Mouse (Mus musculus) kidney, postnatal 14 days (tissue): ENCODE measurements around the gene Tex38.

Source experiments
- DNase-seq: peaks from one replicate; pipeline ENCODE4 v3.0.0; 2022; ENCODE audit warnings: mixed read lengths

Tex38 gene

DNA sequence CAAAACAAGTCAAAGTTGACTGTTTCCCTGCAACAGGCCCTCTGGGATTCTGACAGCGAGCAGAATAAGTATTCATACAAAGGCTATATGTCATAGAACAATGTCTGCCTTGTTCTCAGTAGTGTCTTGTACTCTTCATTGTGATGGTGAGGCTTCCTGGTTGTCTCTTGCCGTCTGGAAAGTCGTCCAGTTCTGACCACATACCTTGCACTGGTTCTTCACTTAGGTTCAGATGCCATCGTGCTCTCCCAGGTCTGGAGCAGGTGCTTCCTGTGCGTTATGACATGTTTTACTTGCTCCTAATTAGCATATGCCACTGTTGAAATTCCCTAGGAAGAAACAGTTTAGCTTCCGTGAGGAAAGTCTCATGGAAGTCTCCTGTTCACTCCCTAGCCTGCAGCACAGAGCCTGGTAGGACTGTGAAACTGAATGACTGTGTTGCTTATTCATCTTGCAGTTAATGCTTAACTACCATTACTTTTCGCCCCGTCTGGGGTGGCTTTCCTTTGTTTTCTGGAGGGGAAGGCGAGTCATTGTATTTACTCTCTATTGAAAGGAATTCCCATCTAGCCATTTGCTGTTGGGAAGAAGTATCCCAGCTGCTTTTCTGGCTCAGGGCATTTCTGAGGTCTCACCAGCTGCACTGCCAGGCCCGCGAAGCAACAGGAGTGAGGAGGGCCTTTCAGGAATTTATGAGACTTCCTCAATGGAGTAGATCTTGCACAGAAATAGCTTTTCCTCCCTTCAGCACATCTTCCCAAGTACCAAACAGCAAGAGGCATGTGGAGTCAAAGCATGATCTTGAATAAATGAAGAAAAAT is 13.0 kb downstream of the Tex38 start:
- peak; percentile 6 for DNase-seq

DNA sequence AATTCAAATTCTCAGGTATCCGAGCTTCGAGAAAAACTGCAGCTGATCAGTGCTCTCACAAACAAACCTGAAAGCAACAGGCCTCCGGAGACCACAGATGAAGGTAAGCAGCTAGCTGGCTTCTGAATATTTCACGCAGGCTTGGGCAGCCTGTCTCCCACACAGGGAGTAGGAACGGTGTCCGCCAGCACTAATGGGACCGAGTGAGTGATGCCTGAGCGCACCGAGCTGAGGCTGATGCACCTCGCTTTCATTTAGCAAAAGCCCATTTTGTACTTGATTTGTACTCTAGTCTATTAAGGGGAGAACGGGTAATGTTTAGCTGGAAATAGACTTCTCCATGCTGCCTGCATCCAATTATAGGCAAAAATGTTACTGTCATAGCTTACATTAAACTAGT is 16.2 kb downstream of the Tex38 start:
- DNase-seq = no peak

DNA sequence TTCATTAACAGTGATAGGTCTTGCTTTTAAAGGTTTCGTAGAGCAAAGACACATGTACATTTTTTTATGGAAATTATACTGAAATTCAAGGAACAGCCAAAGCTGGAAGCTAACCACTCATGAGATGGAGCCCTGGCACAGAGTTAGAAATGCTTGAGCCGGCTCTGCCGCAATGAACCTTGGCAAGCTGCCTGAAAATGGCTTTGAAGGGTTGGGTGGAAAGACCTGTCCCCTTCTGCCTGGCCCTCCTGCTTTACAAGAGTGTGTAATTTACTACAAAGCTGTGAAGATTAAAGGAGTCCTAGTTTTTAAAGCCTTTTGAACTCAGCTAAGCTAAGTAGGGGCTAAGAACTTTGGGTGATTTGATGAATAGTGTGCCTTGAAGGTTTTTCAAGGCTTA is 19.6 kb downstream of the Tex38 start:
- peak; percentile 67 for DNase-seq

DNA sequence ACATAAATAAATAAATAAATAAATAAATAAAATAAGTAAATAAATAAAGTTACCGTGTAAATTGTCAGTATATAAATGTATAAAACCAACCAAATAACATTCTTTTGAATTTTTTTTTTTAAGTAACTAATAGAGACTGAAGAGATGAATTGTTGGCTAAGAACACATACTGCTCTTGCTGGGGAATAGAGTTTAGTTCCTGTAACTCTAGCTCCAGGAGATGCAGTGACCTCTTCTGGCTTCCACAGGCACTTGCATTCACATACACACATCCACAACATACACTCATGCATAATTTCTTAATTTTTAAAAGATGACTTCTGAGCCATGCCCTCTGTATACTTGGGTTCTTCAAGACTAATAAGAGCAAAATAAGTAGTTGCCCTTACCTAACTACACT is 26.0 kb downstream of the Tex38 start:
- no peak for DNase-seq

DNA sequence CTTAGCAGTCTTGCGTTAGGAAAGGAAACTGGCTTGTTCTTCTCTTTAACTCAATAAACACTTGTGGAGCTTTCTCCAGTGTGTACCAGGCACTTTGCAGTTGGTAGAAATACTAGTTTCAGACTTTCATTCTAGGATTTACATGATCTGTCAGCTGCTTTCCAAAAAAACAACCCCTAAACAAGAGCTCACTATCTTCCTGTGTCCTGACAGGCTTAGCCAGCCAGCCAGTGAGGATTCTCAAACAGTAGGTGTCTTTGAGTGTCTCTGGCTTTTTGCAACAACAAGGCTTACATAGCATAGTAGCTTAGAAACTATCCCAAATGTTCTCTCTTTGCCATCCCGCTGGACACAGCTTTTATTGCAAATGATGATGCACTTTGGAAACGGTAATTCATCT is 26.7 kb downstream of the Tex38 start:
- no peak for DNase-seq

DNA sequence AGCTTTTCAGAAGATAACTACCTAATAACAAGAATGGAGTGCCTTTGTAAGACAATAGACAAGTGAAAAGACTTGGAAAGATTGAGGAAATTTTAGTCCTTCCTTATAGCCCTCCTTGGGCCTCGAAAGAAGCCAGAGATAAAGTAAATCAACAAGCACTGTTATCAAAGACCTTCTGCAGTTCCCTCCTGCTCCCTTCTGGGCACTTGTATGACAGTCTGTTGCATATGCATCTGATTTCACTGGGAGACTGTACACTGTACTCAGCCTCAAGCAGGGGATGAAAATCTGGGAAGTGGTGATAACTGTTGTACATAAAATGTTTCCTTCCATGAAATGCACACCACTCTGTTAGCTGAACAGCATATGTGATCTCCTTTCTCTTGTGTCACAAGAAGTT is 31.5 kb downstream of the Tex38 start:
- DNase-seq = no peak

DNA sequence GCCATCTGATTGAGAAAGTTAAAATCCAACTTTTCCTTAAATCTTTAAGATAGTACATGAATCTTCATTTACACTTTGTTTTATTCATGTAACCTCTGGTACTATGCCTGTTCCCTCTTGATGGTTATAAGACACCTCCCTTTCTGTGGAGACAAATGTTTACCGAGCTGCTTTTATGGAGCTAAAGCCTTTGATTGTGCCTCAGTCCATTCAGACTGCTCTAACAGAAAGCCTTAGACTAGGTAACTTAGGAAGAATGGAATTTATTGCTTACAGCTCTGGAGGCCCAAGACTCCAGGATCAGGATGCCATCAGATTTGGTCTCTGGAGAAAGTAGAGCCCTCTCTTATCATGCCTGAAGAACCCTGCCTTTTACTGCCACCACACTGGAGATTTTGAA is 32.6 kb downstream of the Tex38 start:
- no peak for DNase-seq

DNA sequence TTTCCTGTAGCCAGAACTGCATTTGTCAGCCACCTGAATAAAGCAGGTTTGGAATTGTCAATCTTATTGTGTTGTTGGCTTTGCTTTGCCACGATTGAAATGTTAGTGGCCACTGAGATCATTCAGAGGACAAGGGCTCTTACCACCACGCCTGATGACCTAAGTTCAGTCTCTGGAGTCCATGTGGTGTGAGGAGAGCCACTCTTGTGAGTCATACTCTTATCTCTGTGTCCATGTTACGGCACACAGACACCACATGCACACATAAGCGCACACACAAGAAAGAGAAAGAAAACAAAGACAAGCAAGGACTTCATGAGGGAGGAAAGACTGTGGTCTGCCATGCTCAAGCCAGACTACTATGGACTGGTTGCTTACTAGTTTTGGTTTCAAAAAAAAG is 37.7 kb downstream of the Tex38 start:
- DNase-seq = no peak

DNA sequence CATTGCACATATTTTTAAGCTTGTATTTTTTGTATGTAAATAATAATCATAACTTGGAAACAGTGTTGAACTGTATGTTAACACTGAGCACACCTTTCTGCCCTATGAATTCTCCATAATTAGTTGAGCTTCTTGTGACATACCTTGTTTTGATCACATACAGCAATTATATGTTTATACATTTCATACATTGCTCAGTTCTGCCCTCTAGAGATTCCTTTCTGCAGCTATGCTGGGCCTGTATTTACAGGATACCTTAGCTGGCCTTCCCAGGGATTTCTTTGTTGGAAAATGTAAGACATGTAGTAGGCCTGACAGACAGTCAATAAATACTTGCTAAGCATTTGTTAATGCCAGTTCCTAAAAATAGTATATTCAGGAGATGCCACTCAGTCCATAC is 38.2 kb downstream of the Tex38 start:
- DNase-seq = no peak

DNA sequence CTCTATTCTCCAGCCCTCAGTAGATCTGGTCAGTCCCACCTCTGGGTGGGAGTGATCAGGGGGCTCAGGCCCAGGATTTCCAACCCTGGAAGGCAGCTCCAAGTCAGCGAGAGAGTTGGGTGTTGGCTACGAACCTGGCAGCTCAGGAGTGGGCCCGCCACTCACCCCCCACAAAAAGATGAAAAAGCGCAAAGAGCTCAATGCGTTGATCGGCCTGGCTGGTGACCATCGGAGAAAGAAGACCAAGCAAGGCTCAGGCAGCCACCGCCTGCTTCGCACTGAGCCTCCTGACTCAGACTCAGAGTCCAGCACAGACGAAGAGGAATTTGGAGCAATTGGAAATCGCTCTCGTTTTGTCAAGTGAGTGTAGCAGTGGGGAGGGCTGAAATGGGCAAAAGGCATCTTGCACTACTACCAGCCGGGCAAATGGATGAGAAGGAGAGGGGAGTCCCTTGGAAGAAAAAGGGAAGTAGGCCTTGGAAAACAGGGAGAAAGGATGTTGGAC is 42.3 kb downstream of the Tex38 start:
- DNase-seq = no peak

DNA sequence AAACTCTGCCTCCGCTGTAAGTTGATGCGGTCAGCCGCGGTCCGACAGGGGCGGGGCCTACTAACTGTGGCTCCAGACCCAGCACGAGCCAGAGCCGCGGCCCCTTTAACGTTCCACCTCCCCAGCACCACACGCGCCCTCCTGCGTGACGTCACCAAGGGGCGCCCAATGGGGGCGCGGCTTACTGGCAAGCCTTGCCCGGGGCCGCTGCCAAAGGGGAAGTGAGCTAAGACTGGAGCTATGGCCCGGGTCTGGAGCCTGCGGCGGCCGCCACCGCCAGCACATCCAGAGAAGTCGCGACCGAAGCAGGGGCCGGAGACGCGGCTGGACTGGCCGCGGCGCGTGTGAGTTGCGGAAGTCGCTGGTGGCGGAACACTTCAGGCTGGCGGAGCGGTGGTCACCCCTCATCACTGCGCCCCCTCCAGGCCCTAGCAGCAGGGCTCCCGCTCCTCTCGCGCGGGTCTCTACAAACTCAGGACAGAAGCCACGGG is 43.2 kb downstream of the Tex38 start, which contains the start of gene Efcab14:
TSS of gene Efcab14 (plus strand) at position 194 of the 491 bp plus-strand sequence.
- DNase-seq = peak; percentile 99

DNA sequence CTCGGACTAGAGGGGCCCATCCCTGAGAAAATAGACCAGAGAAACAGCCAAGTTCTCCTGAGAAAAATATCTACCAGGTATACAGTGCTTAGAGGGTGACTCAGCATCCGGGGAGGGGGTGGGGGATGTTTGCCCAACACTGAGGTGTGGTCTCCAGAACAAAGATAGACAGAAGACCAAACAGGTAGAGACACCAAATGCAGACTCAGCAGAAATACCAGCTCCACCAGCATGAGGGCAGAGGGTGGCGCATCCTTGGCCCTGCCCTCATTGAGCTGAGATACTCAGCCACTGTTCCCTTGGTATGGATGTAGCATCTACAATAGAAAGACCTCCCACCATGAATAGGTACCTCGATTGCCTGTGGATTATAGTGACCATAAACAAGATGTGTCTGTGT is 46.0 kb downstream of the Tex38 start:
- DNase-seq = no peak

DNA sequence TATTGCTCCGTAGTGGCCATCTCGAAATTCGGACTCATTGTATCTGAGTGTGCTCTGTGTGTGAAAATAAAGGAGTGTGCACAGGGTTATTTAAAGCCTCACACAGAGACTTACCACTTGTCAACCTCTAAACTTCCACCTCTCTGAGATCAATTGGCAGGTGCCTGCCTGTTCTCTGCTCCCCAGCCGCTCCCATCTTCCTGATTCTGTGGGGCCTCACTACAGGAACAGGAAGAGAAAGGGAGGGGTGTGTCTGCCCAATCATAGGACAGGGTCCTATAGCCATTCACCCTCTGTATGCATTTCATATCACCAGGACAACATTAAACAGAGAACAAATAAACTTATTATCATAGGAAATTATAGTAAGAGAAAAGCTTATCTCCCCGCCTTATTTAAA is 47.1 kb downstream of the Tex38 start:
- DNase-seq = no peak

DNA sequence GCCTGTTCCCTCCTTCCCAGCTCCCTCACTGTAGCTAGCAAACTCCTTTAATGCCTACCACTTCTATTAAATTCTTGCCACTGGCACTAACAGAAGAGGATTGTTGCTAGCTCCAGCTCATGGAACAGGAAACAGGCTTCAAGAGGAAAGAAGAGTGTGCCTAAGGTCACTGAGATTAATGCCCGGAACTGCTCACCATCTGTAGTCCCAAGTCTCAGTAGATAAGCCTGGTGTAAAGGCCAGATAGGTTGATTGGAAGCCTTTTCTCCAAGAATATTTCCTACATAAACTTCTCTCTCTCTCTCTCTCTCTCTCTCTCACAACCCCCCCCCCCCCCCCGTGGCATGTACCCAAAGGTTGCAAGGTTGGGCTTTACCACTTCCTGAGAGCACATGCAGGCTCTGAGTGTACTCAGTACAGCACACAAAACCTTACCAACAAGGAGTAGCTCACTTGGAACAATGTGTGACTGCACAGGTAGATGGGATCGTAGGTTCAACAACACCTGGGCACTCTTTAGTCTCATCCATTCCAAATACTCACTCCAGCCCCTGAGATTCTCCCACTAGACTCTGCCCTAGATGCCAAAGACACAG is 48.5 kb downstream of the Tex38 start:
- no peak for DNase-seq

DNA sequence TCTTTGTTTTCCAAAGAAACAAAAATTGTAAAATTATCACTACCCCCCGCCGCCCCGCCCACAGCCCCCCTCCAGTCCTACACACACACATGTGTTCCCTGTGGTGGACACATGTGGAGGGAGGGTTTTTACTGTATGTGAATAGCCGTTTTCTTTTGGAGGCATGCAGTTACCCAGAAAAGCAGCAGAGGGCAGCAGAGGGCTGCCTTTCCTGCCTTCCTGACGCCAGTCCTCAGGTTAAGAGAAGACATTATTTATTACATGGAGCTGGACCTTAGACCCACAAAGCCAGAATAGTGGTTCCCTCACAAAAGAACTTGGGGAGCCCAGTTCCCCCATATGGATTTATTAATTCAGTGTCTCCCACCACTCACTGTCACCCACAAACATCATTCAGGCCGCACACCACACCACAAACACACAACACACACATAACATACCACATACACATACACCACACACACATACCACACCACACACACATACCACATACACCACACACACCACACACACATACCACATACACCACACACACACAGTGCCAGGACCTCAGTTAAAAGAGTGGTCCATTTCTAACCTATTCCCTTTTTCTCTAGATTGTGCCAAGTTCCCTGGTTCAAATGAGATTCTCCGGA is 49.1 kb downstream of the Tex38 start:
- DNase-seq = peak; percentile 85
